Mouse (Mus musculus) thymus, postnatal 10 days (tissue): Measurements from ENCODE around the gene Zfp595.
"Not testable (repeated sequence)": the region's sequence is repeated elsewhere in the genome, so short reads cannot be mapped to it uniquely, and the experiment has no call there.

ENCODE experiments used
- DNase-seq, 2 experiments: peaks; one replicate each; pipeline ENCODE4 v3.0.0; 2021; ENCODE audit warnings: low spot score in 2 of 2

Gene Zfp595

DNA sequence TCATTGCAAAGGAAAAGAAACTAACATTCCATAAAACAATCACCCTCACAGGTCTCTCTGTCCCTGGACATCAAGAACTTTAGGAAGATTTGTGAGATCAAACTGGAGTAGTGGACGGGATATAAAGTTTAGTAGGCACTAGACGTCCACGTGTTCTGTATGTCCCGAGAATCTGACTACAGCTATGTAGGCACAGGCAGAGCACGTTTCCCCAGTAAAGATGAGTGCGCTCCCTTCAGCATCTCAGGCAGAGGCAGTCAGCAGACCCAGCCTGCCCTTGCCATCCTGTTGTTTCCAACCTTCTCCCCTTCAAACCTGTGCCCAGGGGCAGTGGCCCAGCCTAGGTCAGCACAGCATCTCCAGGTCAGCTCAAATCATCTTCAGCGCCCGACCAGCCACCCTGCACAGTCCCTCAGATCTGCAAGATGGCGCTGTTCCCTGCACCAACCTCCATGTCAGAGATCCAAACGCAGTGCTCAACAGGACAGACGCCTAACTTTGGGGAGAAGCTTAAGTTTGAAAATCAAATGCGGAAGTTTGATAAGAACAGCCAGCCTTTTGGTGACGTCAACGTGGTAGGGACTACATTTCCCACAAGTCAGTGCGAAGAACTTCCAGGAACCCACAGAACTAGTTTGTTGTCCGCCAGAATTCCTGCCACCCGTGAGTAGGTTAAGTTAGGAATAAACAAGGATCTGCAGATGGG, at the start of gene Zfp595:
Gene Zfp595, minus strand, starts transcription at position 552 of the 706 bp plus-strand sequence.
- DNase-seq: peak; percentile 69 to 77

DNA sequence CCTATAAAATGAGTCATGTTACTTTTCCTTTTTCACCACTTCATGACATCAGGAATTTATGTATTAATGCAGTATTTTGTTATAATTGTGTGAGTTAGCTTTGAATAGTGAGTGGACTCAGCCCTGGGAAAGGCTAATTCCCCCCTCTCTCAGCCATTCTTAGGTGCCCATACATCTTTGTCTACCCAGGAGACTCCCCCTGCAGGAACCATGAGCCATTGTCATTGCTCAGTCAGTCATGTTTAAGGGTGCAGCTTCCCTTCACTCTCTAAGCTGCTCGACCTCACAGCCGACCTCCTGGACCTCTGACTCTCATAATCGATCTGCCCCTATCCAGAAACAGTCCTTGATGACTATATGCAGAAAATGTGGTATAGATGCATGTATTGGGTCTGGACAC, 43.9 kb upstream of the Zfp595 start:
- DNase-seq: not testable (repeated sequence)

- DNase-seq: peak; percentile 59 to 62
These were observed 42.9 kb upstream of the Zfp595 start, which contains the start of the genes Gm28041 and Zfp456 for GRCm38 (mm10) chr13:67375050-67375911. Gm28041 (minus strand) TSS chr13:67375733. Zfp456 (minus strand) TSS chr13:67375810.

DNA sequence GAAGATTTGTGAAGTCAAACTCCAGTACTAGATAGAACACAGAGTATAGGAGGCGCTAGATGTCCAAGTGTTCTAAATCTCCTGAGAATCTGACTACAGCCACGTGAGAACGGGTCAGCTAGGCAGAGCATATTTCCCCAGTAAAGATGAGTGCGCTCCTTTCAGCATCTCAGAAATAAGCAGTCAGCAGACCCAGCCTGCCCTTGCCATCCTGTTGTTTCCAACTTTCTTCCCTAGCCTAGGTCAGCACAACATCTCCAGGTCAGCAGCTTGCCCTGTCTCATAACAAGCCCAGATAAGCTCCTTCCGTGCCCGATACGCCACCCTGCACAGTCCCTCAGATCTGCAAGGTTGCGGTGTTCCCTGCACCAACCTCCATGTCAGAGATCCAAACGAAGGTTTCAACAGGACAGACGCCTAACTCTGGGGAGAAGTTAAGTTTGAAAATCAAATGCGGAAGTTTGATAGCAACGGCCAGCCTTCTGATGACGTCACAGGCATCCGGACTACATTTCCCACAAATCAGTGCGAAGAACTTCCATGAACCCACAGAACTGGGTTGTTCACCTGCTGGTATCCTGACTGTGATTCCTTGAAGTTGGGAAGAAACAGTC, 27.9 kb upstream of the Zfp595 start, which contains the start of the genes Gm28044 and Zfp953:
Gene Gm28044, minus strand, starts transcription at position 406 of the 614 bp plus-strand sequence.
Gene Zfp953, minus strand, starts transcription at position 475 of the 614 bp plus-strand sequence.
- DNase-seq: peak; percentile 79 to 85

- no peak for DNase-seq
These were observed 19.5 kb upstream of the Zfp595 start for GRCm38 (mm10) chr13:67351854-67352253.

DNA sequence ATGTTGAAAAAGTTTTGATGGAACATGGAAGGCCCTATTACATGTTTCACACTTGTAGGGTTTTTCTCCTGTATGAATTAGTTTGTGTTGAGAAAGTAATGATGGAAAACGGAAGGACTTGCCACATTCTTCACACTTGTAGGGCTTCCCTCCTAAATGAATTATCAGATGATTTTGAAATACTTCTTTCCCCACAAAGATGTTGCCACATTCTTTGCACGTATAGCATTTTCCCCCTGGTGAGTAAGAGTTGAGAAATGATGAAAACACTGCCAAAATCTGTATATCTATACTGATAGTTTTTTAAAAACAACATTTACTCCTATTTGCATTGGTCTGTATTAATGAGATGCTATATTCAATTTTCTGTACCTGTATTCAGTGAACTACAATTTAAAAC, 11.1 kb upstream of the Zfp595 start:
- DNase-seq: no peak

DNA sequence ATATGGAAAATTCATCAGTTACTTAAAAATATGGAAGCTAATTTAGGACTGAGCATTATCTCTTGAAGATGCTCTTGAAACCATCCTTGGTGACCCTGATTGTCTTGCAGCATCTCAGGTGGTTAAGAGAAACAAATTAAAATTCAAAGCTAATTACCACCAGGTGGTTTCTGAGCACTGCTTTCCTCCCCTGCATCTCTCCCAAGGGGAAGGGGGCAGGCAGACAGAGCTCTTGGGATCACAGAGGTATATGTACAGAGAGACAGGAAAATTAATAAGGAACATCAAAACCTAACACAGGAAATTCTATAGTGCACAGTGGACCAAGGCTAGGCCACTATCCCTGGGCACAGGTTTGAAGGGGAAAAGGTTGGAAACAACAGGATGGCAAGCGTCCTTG, 507 bp upstream of the Zfp595 start:
- DNase-seq: no peak

DNA sequence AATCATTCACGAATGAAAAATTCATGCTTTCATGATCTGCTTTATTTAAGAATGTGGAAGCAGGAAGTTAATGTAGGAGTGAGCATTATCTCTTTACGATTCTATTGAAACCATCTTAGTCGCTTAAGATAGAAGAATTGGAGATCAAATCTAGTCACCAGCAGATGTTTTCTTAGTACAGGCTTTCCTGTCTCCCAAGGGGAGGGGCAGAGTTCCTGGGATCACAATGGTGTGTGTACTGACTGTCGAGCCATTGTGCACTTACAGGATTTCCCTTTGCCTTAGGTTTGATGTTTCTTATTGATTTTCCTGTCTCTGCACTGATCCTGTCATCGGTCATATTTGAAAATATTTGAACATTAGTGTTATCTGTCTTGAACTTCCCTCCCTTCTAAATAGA, 25.7 kb downstream of the Zfp595 start:
- DNase-seq: no peak

DNA sequence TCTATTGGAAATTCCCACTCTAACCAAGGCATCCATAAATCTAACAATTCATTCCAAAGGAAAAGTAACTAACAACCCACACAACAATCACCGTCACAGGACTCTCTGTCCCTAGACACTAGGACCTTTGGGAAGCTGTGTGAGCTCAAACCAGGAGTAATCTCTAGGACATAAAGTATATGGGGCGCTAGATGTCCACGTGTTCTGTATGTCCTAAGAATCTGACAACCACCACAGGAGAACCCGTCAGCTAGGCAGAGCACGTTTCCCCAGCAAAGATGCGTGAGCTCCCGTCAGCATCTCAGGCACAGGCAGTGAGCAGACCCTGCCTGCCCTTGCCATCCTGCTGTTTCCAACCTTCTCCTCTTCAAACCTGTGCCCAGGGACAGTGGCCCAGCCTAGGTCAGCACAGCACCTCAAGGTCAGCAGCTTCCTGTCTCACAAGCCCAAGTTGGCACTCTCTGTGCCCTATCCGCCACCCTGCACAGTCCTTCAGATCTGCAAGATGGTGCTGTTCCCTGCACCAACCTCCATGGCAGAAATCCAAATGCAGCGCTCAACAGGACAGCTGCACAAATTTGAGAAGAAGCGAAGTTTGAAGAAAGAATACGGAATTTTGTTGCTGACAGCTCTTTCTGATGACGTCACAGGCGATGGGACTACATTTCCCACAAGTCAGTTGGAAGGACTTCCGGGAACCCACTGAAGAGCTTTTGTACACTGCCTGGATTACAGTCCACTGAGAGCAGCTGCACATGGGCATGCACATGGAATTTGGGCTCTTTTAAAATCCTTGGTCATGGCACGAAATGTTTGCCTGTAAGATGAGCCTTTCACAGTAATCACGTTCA, 26.3 kb downstream of the Zfp595 start, which contains the start of gene Zfp457:
Gene Zfp457, minus strand, starts transcription at position 664 of the 851 bp plus-strand sequence.
- peak; percentile 75 to 84 for DNase-seq

GRCm38 (mm10) chr13:67278314-67278713, 54.1 kb downstream of the Zfp595 start, which contains the start of gene Zfp458:
Zfp458 (minus strand) TSS chr13:67278466.
- no peak for DNase-seq

- DNase-seq: not testable (repeated sequence)
These were observed 62.8 kb downstream of the Zfp595 start for GRCm38 (mm10) chr13:67269383-67270065.

- peak; percentile 58 to 67 for DNase-seq
These were observed 63.6 kb downstream of the Zfp595 start for GRCm38 (mm10) chr13:67268568-67269369.
